Mouse (Mus musculus) heart, postnatal 0 days (tissue): Measurements from ENCODE around the gene Snx8. TPM values are rescaled to one million over a fixed set of nuclear protein-coding genes. Genes with fewer than 3 reads are reported as not detected.

Source experiments
- ATAC-seq: fragments of 200-750 bp; cut with Nextera tagmentation; 2 replicates; pipeline ENCODE4 v1.8.0; 2017; ENCODE audit warnings: low read depth, moderate number of reproducible peaks, moderate library complexity; ENCODE audit not compliant: insufficient read depth
- DNase-seq: peaks from one replicate; pipeline ENCODE4 v3.0.0-alpha.2; 2016; ENCODE audit warnings: low spot score
- H3K27ac ChIP-seq: fragments of 300-500 bp; sonication (generic); 2 replicates; pipeline ENCODE4 v1.5.1; 2014; ENCODE audit warnings: low read depth, mild to moderate bottlenecking
- H3K27me3 ChIP-seq: fragments of 300-500 bp; sonication (generic); 2 replicates; pipeline ENCODE4 v1.6.1; 2014; ENCODE audit warnings: low read length, mixed read lengths; ENCODE audit not compliant: control insufficient read depth, insufficient read depth
- H3K36me3 ChIP-seq: fragments of 300-500 bp; sonication (generic); replicated peaks from 2 replicates; pipeline ENCODE4 v1.6.1; 2014; ENCODE audit warnings: low read length, mixed read lengths; ENCODE audit not compliant: control insufficient read depth, insufficient read depth
- H3K4me1 ChIP-seq: fragments of 300-500 bp; sonication (generic); 2 replicates; pipeline ENCODE4 v1.6.1; 2014; ENCODE audit warnings: antibody characterized with exemption; ENCODE audit not compliant: control insufficient read depth, insufficient read depth
- H3K4me2 ChIP-seq: fragments of 300-500 bp; sonication (generic); 2 replicates; pipeline ENCODE4 v1.6.1; 2014; ENCODE audit warnings: low read depth, mild to moderate bottlenecking, low read length, moderate library complexity
- H3K4me3 ChIP-seq: fragments of 300-500 bp; sonication (generic); 2 replicates; pipeline ENCODE4 v1.5.1; 2014; ENCODE audit warnings: low read depth, low read length
- H3K9ac ChIP-seq: fragments of 300-500 bp; sonication (generic); replicated peaks from 2 replicates; pipeline ENCODE4 v1.6.1; 2014; ENCODE audit warnings: low read depth, low read length, mixed read lengths
- H3K9me3 ChIP-seq: fragments of 300-500 bp; sonication (generic); replicated peaks from 2 replicates; pipeline ENCODE4 v1.6.1; 2016; ENCODE audit warnings: low read length; ENCODE audit not compliant: control insufficient read depth
- CTCF ChIP-seq: IDR thresholded peaks from 2 replicates; pipeline ENCODE4 v1.5.1; 2016; ENCODE audit warnings: antibody characterized with exemption, control low read depth, low read depth
- EP300 ChIP-seq: IDR thresholded peaks from 2 replicates; pipeline ENCODE4 v1.6.1; 2016; ENCODE audit warnings: antibody characterized with exemption, low read depth
- WGBS: fragments of 180-500 bp; shearing (Covaris S2); extraction: QIAGEN DNeasy Blood & Tissue Kit; methylation state at CpG from one replicate; pipeline ENCODE4 v1.1.7; 2014; 5-methylcytosine and 5-hydroxymethylcytosine counted together
- polyA plus RNA-seq: library from polyadenylated mRNA; unstranded; fragments of >200 nt; fragmentation: Nextera tagmentation; extraction: Ambion mirVana; gene quantifications from 2 replicates; pipeline ENCODE4 v1.2.1, GENCODE M21; 2015
- total RNA-seq: library from RNA; depleted of rRNA; stranded (reverse); fragments of >200 nt; gene quantifications from 2 replicates; pipeline ENCODE4 v1.2.3, GENCODE M21; 2014; ENCODE audit warnings: low replicate concordance; rRNA removed

Snx8 gene
- total RNA-seq (24.8 and 30.8 TPM in 2 replicates), polyA plus RNA-seq (11.7 and 13.3 TPM in 2 replicates)

- Histone ChIP-seq H3K4me1 (peaks cover 12% of the 10 kb centered on the region), H3K9ac (peak within 1 kb of the TSS; percentile 69), H3K27ac (0 out of 2 replicates have a peak within 1 kb of the TSS, but pooled peaks have one; percentile 51), H3K4me3 (peak within 1 kb of the TSS; percentile 77), H3K4me2 (peak within 1 kb of the TSS; percentile 99), H3K27me3 (no peaks in the 10 kb centered on the region), H3K9me3 (no peaks in the 10 kb centered on the region), H3K36me3 (no peaks in the 10 kb centered on the region)
- peak; percentile 94 for DNase-seq
- under 1% methylated on average over 62 of the region's 63 CpGs for WGBS
- TF ChIP-seq EP300 (no peak), CTCF (no peak)
- peak; percentile 95 for ATAC-seq
These were observed at the start of gene Snx8 for GRCm38 (mm10) chr5:140388588-140389576. Snx8 (minus strand) TSS chr5:140389262.

- Histone ChIP-seq H3K4me3 (no peak overlapping the region), H3K9me3 (no peaks in the 10 kb centered on the region), H3K36me3 (peaks cover 42% of the 10 kb centered on the region), H3K27me3 (no peaks in the 10 kb centered on the region), H3K27ac (no peak overlapping the region), H3K4me1 (peaks cover 12% of the 10 kb centered on the region), H3K9ac (no peak overlapping the region), H3K4me2 (no peak overlapping the region)
- ATAC-seq (no peak), DNase-seq (no peak)
- WGBS = 92% methylated on average over 17 of the region's 17 CpGs
- no peak for TF ChIP-seq CTCF
- TF ChIP-seq EP300 = no peak
These were observed 36.1 kb upstream of the Snx8 start for GRCm38 (mm10) chr5:140425016-140425783.

GRCm38 (mm10) chr5:140420616-140421015, 31.6 kb upstream of the Snx8 start:
- no peak overlapping the region for H3K27ac ChIP-seq
- 50% methylated on average over 4 of the region's 4 CpGs for WGBS
- H3K4me2 ChIP-seq = peak overlapping the region; percentile 85
- H3K36me3 ChIP-seq = no peaks in the 10 kb centered on the region; the same call in 1 of the 2 replicates
- H3K9ac ChIP-seq = peak overlapping the region; percentile 82; the same call in 1 of the 2 replicates
- TF ChIP-seq EP300 (no peak), CTCF (no peak)
- peaks cover 15% of the 10 kb centered on the region for H3K4me1 ChIP-seq
- H3K27me3 ChIP-seq = no peaks in the 10 kb centered on the region
- DNase-seq = no peak
- peak overlapping the region; percentile 80 for H3K4me3 ChIP-seq
- ATAC-seq = no peak
- no peaks in the 10 kb centered on the region for H3K9me3 ChIP-seq

GRCm38 (mm10) chr5:140419442-140420080, 30.5 kb upstream of the Snx8 start:
- Histone ChIP-seq H3K36me3 (no peaks in the 10 kb centered on the region), H3K9ac (peak overlapping the region; percentile 82), H3K9me3 (no peaks in the 10 kb centered on the region), H3K4me2 (peak overlapping the region; percentile 85), H3K4me1 (peaks cover 15% of the 10 kb centered on the region), H3K27ac (peak overlapping the region; percentile 90), H3K27me3 (no peaks in the 10 kb centered on the region), H3K4me3 (peak overlapping the region; percentile 80)
- WGBS = under 1% methylated on average over 61 of the region's 62 CpGs
- DNase-seq (no peak), ATAC-seq (peak; percentile 37)
- TF ChIP-seq CTCF = no peak
- TF ChIP-seq EP300 = peak; percentile 16; the same call in 1 of the 2 replicates
